Mouse (Mus musculus): Measurements from ENCODE around the gene Kcnc1. TPM values are rescaled to one million over a fixed set of nuclear protein-coding genes. Genes with fewer than 3 reads are reported as not detected.

The Kcnc1 gene
- total and polyA plus RNA-seq, 2 experiments from 2014 or later: not detected

DNA sequence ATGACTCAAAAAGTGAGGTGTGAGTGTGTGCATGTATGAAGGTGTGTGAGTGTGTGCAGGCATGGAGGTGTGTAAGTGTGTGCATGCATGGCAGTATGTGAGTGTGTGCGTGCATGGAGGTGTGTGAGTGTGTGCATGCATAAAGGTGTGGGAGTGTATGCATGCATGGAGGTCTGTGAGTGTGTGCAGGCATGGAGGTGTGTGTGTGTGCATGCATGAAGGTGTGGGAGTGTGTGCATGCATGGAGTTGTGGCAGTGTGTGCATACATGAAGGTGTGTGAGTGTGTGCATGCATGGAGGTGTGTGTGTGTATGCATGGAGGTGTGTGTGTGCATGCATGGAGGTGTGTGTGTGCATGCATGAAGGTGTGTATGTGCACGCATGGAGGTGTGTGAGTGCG is 8.9 kb upstream of the Kcnc1 start:
- no peak overlapping the region for H3K9ac ChIP-seq (replicated peaks; ENCODE audit: low read depth, low read length)
- 78% methylated on average over 3 of the region's 3 CpGs for WGBS
- TF ChIP-seq CTCF (IDR thresholded peaks at IDR 0.05; ENCODE audit: low read depth) (no peak), EP300 (IDR thresholded peaks at IDR 0.05; ENCODE audit: low read depth) (no peak)
- H3K9me3 ChIP-seq (replicated peaks; ENCODE audit: control insufficient read depth, low read length): no peaks in the 10 kb centered on the region
- DNase-seq (ENCODE audit: low spot score) (no peak), ATAC-seq (ENCODE audit: insufficient read depth, low read depth) (no peak)
- H3K4me3 ChIP-seq (ENCODE audit: low read depth, low read length): no peak overlapping the region
- H3K4me1 ChIP-seq (ENCODE audit: control insufficient read depth, insufficient read depth): no peaks in the 10 kb centered on the region
- H3K27ac ChIP-seq (ENCODE audit: low read depth): no peak overlapping the region
- H3K27me3 ChIP-seq (ENCODE audit: control insufficient read depth, insufficient read depth, low read length): no peaks in the 10 kb centered on the region
- H3K4me2 ChIP-seq (ENCODE audit: low read depth, low read length): no peak overlapping the region
- H3K36me3 ChIP-seq (replicated peaks; ENCODE audit: control insufficient read depth, insufficient read depth, low read length): no peaks in the 10 kb centered on the region

DNA sequence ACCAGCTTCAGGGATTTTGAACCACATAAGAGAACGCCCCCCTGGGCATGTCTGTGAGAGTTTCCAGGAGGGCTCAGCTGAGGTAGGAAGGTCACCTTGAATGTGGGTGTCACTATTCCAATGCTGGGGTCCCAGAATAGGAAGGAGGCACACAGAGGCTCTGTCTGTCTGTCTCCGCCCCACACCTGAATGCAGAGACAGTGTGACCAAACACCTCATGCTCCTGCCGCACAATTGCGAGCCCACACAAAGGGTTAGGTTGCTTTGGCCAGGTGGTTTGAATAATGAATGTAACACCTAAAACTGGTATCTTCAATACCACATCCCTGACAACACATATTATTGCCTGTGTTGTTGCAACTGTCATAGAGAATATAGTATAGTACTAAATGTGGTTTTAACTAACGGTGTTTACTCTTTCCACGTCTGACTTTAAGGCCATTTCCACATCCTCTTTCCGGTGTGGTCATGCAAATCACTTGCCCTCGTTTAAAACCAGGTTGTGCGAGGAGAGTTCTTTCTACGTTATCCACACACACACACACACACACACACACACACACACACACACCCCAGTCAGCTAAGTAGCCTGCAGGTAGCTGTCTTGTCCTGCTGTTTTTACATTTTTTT is 6.7 kb upstream of the Kcnc1 start:
- ATAC-seq (ENCODE audit: insufficient read depth, low read depth): no peak
- no peak overlapping the region for H3K4me3 ChIP-seq (ENCODE audit: low read depth, low read length)
- no peaks in the 10 kb centered on the region for H3K9me3 ChIP-seq (replicated peaks; ENCODE audit: control insufficient read depth, low read length)
- TF ChIP-seq EP300 (IDR thresholded peaks at IDR 0.05; ENCODE audit: low read depth): no peak
- no peak for TF ChIP-seq CTCF (IDR thresholded peaks at IDR 0.05; ENCODE audit: low read depth)
- peaks cover 14% of the 10 kb centered on the region for H3K27me3 ChIP-seq (ENCODE audit: control insufficient read depth, insufficient read depth, low read length)
- no peaks in the 10 kb centered on the region for H3K4me1 ChIP-seq (ENCODE audit: control insufficient read depth, insufficient read depth)
- H3K36me3 ChIP-seq (replicated peaks; ENCODE audit: control insufficient read depth, insufficient read depth, low read length): no peaks in the 10 kb centered on the region
- no peak overlapping the region for H3K27ac ChIP-seq (ENCODE audit: low read depth)
- no peak overlapping the region for H3K9ac ChIP-seq (replicated peaks; ENCODE audit: low read depth, low read length)
- H3K4me2 ChIP-seq (ENCODE audit: low read depth, low read length): no peak overlapping the region
- no peak for DNase-seq (ENCODE audit: low spot score)
- WGBS: 69% methylated on average over 10 of the region's 10 CpGs

DNA sequence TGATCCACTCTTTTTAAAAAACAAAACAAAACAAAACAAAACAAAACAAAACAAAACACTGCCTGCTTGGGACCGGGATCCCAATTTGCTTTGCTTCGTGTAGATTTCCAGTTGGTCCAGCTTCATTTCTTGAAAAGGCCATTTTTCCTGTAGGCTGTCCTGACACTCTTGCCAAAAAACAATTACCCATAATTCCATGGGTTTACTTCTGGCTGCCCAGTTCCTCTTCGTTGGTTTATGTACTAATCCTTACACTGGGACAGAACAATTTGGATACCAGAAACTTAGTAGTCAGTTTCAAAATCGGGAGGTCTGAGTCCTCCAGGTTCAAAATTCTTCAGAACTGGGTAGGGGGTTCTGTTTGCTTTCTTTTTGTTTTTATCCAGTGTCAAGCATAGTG is 6.1 kb upstream of the Kcnc1 start:
- ATAC-seq (ENCODE audit: insufficient read depth, low read depth) (no peak), DNase-seq (ENCODE audit: low spot score) (no peak)
- no peak overlapping the region for H3K9ac ChIP-seq (replicated peaks; ENCODE audit: low read depth, low read length)
- no peak overlapping the region for H3K4me3 ChIP-seq (ENCODE audit: low read depth, low read length)
- H3K9me3 ChIP-seq (replicated peaks; ENCODE audit: control insufficient read depth, low read length): no peaks in the 10 kb centered on the region
- H3K4me1 ChIP-seq (ENCODE audit: control insufficient read depth, insufficient read depth): no peaks in the 10 kb centered on the region
- 51% methylated on average over 4 of the region's 4 CpGs for WGBS
- no peak overlapping the region for H3K4me2 ChIP-seq (ENCODE audit: low read depth, low read length)
- TF ChIP-seq CTCF (IDR thresholded peaks at IDR 0.05; ENCODE audit: low read depth) (no peak), EP300 (IDR thresholded peaks at IDR 0.05; ENCODE audit: low read depth) (no peak)
- H3K27me3 ChIP-seq (ENCODE audit: control insufficient read depth, insufficient read depth, low read length): peaks cover 21% of the 10 kb centered on the region
- no peak overlapping the region for H3K27ac ChIP-seq (ENCODE audit: low read depth)
- H3K36me3 ChIP-seq (replicated peaks; ENCODE audit: control insufficient read depth, insufficient read depth, low read length): no peaks in the 10 kb centered on the region

DNA sequence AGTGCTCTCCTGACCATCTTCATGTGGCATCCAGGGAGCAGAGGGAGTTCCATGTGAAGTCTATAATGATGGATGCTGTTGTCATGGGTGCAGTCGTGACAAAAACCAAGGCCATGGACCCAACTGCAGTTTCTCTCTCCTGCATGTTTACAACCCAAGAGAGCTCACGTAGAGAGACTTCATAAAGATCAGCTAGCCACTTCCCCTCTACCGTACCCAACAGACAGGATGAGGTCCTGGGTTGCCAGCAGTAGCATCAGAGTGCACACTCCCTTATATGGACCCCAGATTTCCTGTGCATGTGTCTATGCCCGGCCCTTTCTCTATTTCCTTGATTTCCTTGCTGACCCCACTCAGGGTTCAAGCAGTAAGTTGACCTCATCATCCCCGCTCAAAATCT is 4.6 kb upstream of the Kcnc1 start:
- H3K9me3 ChIP-seq (replicated peaks; ENCODE audit: control insufficient read depth, low read length): no peaks in the 10 kb centered on the region
- ATAC-seq (ENCODE audit: insufficient read depth, low read depth): no peak
- H3K27ac ChIP-seq (ENCODE audit: low read depth): no peak overlapping the region
- H3K4me1 ChIP-seq (ENCODE audit: control insufficient read depth, insufficient read depth): peaks cover 7% of the 10 kb centered on the region; the same call in 1 of the 2 replicates
- peaks cover 36% of the 10 kb centered on the region for H3K27me3 ChIP-seq (ENCODE audit: control insufficient read depth, insufficient read depth, low read length)
- no peak overlapping the region for H3K9ac ChIP-seq (replicated peaks; ENCODE audit: low read depth, low read length)
- no peak overlapping the region for H3K4me2 ChIP-seq (ENCODE audit: low read depth, low read length)
- DNase-seq (ENCODE audit: low spot score): no peak
- no peak overlapping the region for H3K4me3 ChIP-seq (ENCODE audit: low read depth, low read length)
- TF ChIP-seq CTCF (IDR thresholded peaks at IDR 0.05; ENCODE audit: low read depth) (no peak), EP300 (IDR thresholded peaks at IDR 0.05; ENCODE audit: low read depth) (no peak)
- 43% methylated on average over 5 of the region's 5 CpGs for WGBS
- no peaks in the 10 kb centered on the region for H3K36me3 ChIP-seq (replicated peaks; ENCODE audit: control insufficient read depth, insufficient read depth, low read length)

DNA sequence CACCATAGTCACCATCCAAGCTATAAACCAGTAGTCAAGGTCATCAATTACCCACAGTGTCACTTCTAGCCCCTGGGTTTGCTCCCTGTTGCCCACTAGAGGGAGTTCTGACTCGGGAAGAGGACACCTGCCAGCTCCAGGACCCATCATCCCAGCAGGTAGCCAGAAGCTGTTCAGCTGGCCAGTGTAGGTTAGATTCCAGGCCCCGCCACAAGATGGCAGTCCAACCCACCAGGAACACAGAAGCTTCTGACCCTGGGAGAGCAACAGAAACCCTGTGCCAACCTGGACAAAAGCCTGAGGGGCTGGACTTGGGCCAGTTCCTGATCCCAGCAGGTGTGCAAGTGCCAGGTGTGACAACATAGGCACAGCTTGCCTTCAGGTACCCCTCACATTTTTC is 3.2 kb upstream of the Kcnc1 start:
- Histone ChIP-seq H3K9me3 (replicated peaks; ENCODE audit: control insufficient read depth, low read length) (no peaks in the 10 kb centered on the region), H3K9ac (replicated peaks; ENCODE audit: low read depth, low read length) (no peak overlapping the region), H3K27me3 (ENCODE audit: control insufficient read depth, insufficient read depth, low read length) (peaks cover 50% of the 10 kb centered on the region), H3K4me1 (ENCODE audit: control insufficient read depth, insufficient read depth) (peaks cover 7% of the 10 kb centered on the region; the same call in 1 of the 2 replicates), H3K27ac (ENCODE audit: low read depth) (no peak overlapping the region), H3K4me2 (ENCODE audit: low read depth, low read length) (no peak overlapping the region), H3K4me3 (ENCODE audit: low read depth, low read length) (no peak overlapping the region), H3K36me3 (replicated peaks; ENCODE audit: control insufficient read depth, insufficient read depth, low read length) (no peaks in the 10 kb centered on the region)
- DNase-seq (ENCODE audit: low spot score): peak; percentile 41
- peak; percentile 39 for ATAC-seq (ENCODE audit: insufficient read depth, low read depth)
- TF ChIP-seq CTCF (IDR thresholded peaks at IDR 0.05; ENCODE audit: low read depth) (peak; percentile 84), EP300 (IDR thresholded peaks at IDR 0.05; ENCODE audit: low read depth) (no peak)
- WGBS: 0% methylated on average over 2 of the region's 2 CpGs
